Mouse (Mus musculus) yolk sac, embryonic 10.5 days (tissue): ENCODE data around the gene Vmn1r10.

ENCODE experiments used
- DNase-seq: peaks from one replicate; pipeline ENCODE4 v3.0.0-alpha.2; 2017; ENCODE audit warnings: low spot score

Gene Vmn1r10

DNA sequence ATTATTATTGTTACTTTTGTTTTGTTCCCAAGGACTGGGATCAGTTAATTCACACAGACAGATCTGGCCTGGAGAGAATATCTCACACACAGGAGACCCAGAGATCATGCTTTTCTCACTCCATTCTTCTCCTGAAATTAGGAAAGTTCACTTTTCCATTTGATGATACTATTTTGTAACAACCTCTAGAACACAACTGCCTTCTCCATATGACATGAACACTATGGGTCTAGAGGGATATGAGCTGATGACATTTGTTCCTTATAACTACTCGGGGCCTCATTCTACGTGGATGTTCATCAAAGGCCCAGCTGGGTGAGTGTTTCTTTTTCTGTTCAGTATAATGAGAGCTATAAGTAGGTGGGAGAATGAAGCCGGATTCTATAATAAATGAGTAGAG is at the start of gene Vmn1r10:
Gene Vmn1r10, plus strand, starts transcription at position 301 of the 400 bp plus-strand sequence.
- no peak for DNase-seq

DNA sequence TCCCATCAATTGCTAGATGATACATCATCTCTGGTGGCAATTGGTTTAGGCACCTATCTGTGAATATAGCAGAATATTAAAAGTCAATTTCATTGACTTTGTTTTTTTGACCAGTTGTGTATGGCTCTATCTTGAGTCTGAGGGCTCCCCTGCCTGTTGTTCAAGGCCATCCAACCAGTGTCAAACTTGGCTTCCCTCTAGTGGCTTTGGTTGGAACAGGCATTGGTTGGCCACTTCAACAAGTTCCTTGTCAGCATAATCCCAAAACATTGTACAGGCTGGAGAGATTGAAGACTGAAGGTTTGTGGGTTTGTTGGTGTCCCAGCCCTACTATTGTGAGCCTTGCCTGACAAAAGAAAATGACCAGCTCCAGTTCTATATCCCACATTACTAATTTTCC is 45.5 kb upstream of the Vmn1r10 start:
- no peak for DNase-seq

DNA sequence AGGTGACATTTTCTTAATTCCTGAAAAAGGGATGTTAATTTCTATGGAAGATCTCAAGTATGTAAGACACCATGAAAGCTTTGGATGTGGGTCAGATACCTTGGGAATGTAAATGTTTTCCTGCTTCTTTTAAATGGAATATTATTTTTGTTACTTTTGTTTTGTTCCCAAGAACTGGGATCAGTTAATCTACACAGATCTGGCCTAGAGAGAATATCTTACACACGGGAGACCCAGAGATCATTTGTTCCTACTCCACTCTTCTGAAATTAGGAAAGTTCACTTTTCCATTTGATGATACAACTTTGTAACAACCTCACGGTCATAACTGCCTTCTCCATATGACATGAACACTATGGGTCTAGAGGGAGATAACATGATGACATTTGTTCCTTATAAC is 42.8 kb upstream of the Vmn1r10 start, which contains the start of gene Vmn1r9:
Gene Vmn1r9, plus strand, starts transcription at position 301 of the 400 bp plus-strand sequence.
- DNase-seq = no peak

DNA sequence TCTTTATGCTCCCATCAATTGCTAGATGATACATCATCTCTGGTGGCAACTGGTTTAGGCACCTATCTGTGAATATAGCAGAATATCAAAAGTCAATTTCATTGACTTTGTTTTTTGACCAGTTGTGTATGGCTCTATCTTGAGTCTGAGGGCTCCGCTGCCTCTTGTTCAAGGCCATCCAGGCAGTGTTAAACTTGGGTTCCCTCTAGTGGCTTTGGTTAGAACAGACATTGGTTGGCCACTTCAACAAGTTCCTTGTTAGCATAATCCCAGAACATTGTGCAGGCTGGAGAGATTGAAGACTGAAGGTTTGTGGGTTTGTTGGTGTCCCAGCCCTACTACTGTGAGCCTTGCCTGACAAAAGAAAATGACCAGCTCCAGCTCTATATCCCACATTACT is 2.9 kb upstream of the Vmn1r10 start:
- no peak for DNase-seq

DNA sequence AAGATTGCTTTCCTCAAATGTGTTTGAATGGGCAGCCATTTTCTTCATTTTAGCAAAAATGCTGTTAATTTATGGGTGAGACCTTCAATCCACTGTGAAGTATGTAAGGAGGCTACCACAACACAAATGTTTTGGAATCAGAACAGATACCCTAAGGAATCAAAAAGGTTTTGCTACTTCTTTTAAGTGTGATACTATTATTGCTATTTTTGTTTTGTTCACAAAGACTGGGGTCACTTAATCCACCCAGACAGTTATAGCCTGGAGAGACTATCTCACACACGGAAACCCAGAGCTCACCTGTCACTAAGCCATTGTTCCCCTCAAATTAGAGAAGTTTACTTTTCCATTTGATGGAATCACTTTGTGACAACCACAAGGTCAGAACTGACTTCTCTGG is 23.9 kb downstream of the Vmn1r10 start, which contains the start of gene Vmn1r11:
Gene Vmn1r11, plus strand, starts transcription at position 301 of the 400 bp plus-strand sequence.
- no peak for DNase-seq

DNA sequence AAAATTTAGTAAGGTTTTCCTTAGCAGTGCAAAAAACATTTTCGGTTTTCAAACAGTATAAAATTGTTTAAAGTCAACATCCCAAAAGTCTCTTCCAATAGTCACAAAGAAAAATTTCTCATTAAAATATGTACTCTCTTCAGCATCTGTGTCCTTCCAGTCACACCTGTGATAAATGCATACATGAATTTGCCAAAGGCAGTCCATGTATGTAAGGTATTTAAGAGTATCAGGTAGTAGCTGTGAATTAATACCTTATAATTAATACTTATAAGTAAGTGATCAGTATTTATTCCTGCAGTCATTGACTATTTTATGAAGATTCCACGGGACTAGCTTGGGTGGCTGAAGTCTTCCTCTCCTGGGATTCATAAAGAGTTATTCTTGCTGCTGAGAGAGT is 47.4 kb downstream of the Vmn1r10 start, which contains the start of gene Vmn1r12:
Gene Vmn1r12, plus strand, starts transcription at position 301 of the 400 bp plus-strand sequence.
- DNase-seq = no peak
